Mouse (Mus musculus): Measurements from ENCODE around the gene Herc3. TPM values are rescaled to one million over a fixed set of nuclear protein-coding genes. Genes with fewer than 3 reads are reported as not detected.

The Herc3 gene
- polyA plus RNA-seq, 1 experiment from 2014 or later: 2.9 TPM

- H3K4me2 ChIP-seq: no peak overlapping the region
- no peak overlapping the region for H3K4me3 ChIP-seq (replicated peaks)
- H3K36me3 ChIP-seq (replicated peaks): no peaks in the 10 kb centered on the region
- H3K9ac ChIP-seq: no peak overlapping the region
- H3K27me3 ChIP-seq: no peaks in the 10 kb centered on the region
- H3K4me1 ChIP-seq (replicated peaks): no peaks in the 10 kb centered on the region
- no peak for ATAC-seq (ENCODE audit: insufficient read depth)
- H3K9me3 ChIP-seq (replicated peaks): no peaks in the 10 kb centered on the region
- no peak overlapping the region for H3K27ac ChIP-seq (replicated peaks)
- 64% methylated on average over 6 of the region's 6 CpGs for WGBS (ENCODE audit: insufficient replicate concordance)
Measured at GRCm38 (mm10) chr6:58920735-58921134, 89.5 kb downstream of the Herc3 start.

- Histone ChIP-seq H3K4me1 (replicated peaks) (no peaks in the 10 kb centered on the region), H3K4me3 (replicated peaks) (no peak overlapping the region), H3K36me3 (replicated peaks) (no peaks in the 10 kb centered on the region), H3K27me3 (no peaks in the 10 kb centered on the region), H3K9ac (no peak overlapping the region), H3K27ac (replicated peaks) (no peak overlapping the region), H3K9me3 (replicated peaks) (no peaks in the 10 kb centered on the region), H3K4me2 (no peak overlapping the region)
- ATAC-seq (ENCODE audit: insufficient read depth): no peak
- 44% methylated on average over 3 of the region's 3 CpGs for WGBS (ENCODE audit: insufficient replicate concordance)
Measured at GRCm38 (mm10) chr6:58921623-58922022, 90.4 kb downstream of the Herc3 start.

- Histone ChIP-seq H3K9me3 (replicated peaks) (no peaks in the 10 kb centered on the region), H3K4me1 (replicated peaks) (no peaks in the 10 kb centered on the region), H3K27ac (replicated peaks) (no peak overlapping the region), H3K4me3 (replicated peaks) (no peak overlapping the region), H3K9ac (no peak overlapping the region), H3K36me3 (replicated peaks) (no peaks in the 10 kb centered on the region), H3K4me2 (no peak overlapping the region), H3K27me3 (no peaks in the 10 kb centered on the region)
- WGBS (ENCODE audit: insufficient replicate concordance): 66% methylated on average over 5 of the region's 5 CpGs
- ATAC-seq (ENCODE audit: insufficient read depth): no peak
Measured at GRCm38 (mm10) chr6:58922511-58922910, 91.2 kb downstream of the Herc3 start.

- H3K36me3 ChIP-seq (replicated peaks): no peaks in the 10 kb centered on the region
- H3K4me3 ChIP-seq (replicated peaks): no peak overlapping the region
- H3K27me3 ChIP-seq: no peaks in the 10 kb centered on the region
- 54% methylated on average over 2 of the region's 2 CpGs for WGBS (ENCODE audit: insufficient replicate concordance)
- ATAC-seq (ENCODE audit: insufficient read depth): no peak
- no peaks in the 10 kb centered on the region for H3K4me1 ChIP-seq (replicated peaks)
- no peaks in the 10 kb centered on the region for H3K9me3 ChIP-seq (replicated peaks)
- no peak overlapping the region for H3K4me2 ChIP-seq
- H3K27ac ChIP-seq (replicated peaks): no peak overlapping the region
- H3K9ac ChIP-seq: no peak overlapping the region
Measured at GRCm38 (mm10) chr6:58927881-58928280, 96.6 kb downstream of the Herc3 start.

- Histone ChIP-seq H3K27me3 (no peaks in the 10 kb centered on the region), H3K4me3 (replicated peaks) (no peak overlapping the region), H3K9ac (no peak overlapping the region), H3K4me2 (no peak overlapping the region), H3K27ac (replicated peaks) (no peak overlapping the region), H3K36me3 (replicated peaks) (no peaks in the 10 kb centered on the region), H3K4me1 (replicated peaks) (no peaks in the 10 kb centered on the region), H3K9me3 (replicated peaks) (no peaks in the 10 kb centered on the region)
- 73% methylated on average over 9 of the region's 9 CpGs for WGBS (ENCODE audit: insufficient replicate concordance)
- no peak for ATAC-seq (ENCODE audit: insufficient read depth)
Measured at GRCm38 (mm10) chr6:58929911-58930431, 98.7 kb downstream of the Herc3 start.

GRCm38 (mm10) chr6:58931149-58931548, 99.9 kb downstream of the Herc3 start:
- ATAC-seq (ENCODE audit: insufficient read depth): no peak
- Histone ChIP-seq H3K4me1 (replicated peaks) (no peaks in the 10 kb centered on the region), H3K4me3 (replicated peaks) (no peak overlapping the region), H3K4me2 (no peak overlapping the region), H3K9ac (no peak overlapping the region), H3K36me3 (replicated peaks) (no peaks in the 10 kb centered on the region), H3K27me3 (no peaks in the 10 kb centered on the region), H3K9me3 (replicated peaks) (no peaks in the 10 kb centered on the region), H3K27ac (replicated peaks) (no peak overlapping the region)
- WGBS (ENCODE audit: insufficient replicate concordance): 61% methylated on average over 4 of the region's 4 CpGs

- Histone ChIP-seq H3K9me3 (replicated peaks) (no peaks in the 10 kb centered on the region), H3K4me2 (no peak overlapping the region)
- ATAC-seq (ENCODE audit: insufficient read depth): no peak
Measured at GRCm38 (mm10) chr6:58932515-58933188, 101.4 kb downstream of the Herc3 start.

GRCm38 (mm10) chr6:58933189-58933913, 102.1 kb downstream of the Herc3 start:
- no peak overlapping the region for H3K27ac ChIP-seq (replicated peaks)
- no peaks in the 10 kb centered on the region for H3K4me1 ChIP-seq (replicated peaks)
- no peak overlapping the region for H3K4me2 ChIP-seq
- ATAC-seq (ENCODE audit: insufficient read depth): no peak
- H3K9me3 ChIP-seq (replicated peaks): no peaks in the 10 kb centered on the region
- H3K36me3 ChIP-seq (replicated peaks): no peaks in the 10 kb centered on the region
- H3K9ac ChIP-seq: no peak overlapping the region
- H3K4me3 ChIP-seq (replicated peaks): no peak overlapping the region
- no peaks in the 10 kb centered on the region for H3K27me3 ChIP-seq
- 47% methylated on average over 6 of the region's 6 CpGs for WGBS (ENCODE audit: insufficient replicate concordance)

More at GRCm38 (mm10) chr6:58932515-58933188, 101.4 kb downstream of the Herc3 start:
- Histone ChIP-seq H3K36me3 (replicated peaks) (no peaks in the 10 kb centered on the region), H3K4me1 (replicated peaks) (no peaks in the 10 kb centered on the region), H3K27me3 (no peaks in the 10 kb centered on the region), H3K4me3 (replicated peaks) (no peak overlapping the region), H3K27ac (replicated peaks) (no peak overlapping the region), H3K9ac (no peak overlapping the region)
- 73% methylated on average over 12 of the region's 12 CpGs for WGBS (ENCODE audit: insufficient replicate concordance)

- Histone ChIP-seq H3K9ac (no peak overlapping the region), H3K36me3 (replicated peaks) (no peaks in the 10 kb centered on the region), H3K9me3 (replicated peaks) (no peaks in the 10 kb centered on the region), H3K4me2 (no peak overlapping the region), H3K4me1 (replicated peaks) (no peaks in the 10 kb centered on the region), H3K27ac (replicated peaks) (no peak overlapping the region), H3K4me3 (replicated peaks) (no peak overlapping the region), H3K27me3 (no peaks in the 10 kb centered on the region)
- no peak for ATAC-seq (ENCODE audit: insufficient read depth)
- 61% methylated on average over 4 of the region's 4 CpGs for WGBS (ENCODE audit: insufficient replicate concordance)
Measured at GRCm38 (mm10) chr6:58934144-58934543, 102.9 kb downstream of the Herc3 start.

- Histone ChIP-seq H3K36me3 (replicated peaks) (no peaks in the 10 kb centered on the region), H3K4me3 (replicated peaks) (no peak overlapping the region), H3K9me3 (replicated peaks) (no peaks in the 10 kb centered on the region), H3K9ac (no peak overlapping the region), H3K27me3 (no peaks in the 10 kb centered on the region), H3K27ac (replicated peaks) (no peak overlapping the region), H3K4me1 (replicated peaks) (no peaks in the 10 kb centered on the region), H3K4me2 (no peak overlapping the region)
- no peak for ATAC-seq (ENCODE audit: insufficient read depth)
Measured at GRCm38 (mm10) chr6:58937726-58938125, 106.5 kb downstream of the Herc3 start.

- no peak for ATAC-seq (ENCODE audit: insufficient read depth)
- no peak overlapping the region for H3K27ac ChIP-seq (replicated peaks)
- no peak overlapping the region for H3K4me2 ChIP-seq
- H3K9me3 ChIP-seq (replicated peaks): no peaks in the 10 kb centered on the region
- H3K27me3 ChIP-seq: no peaks in the 10 kb centered on the region
- no peaks in the 10 kb centered on the region for H3K4me1 ChIP-seq (replicated peaks)
- no peaks in the 10 kb centered on the region for H3K36me3 ChIP-seq (replicated peaks)
- WGBS (ENCODE audit: insufficient replicate concordance): 79% methylated on average over 2 of the region's 2 CpGs
- H3K9ac ChIP-seq: no peak overlapping the region
- H3K4me3 ChIP-seq (replicated peaks): no peak overlapping the region
Measured at GRCm38 (mm10) chr6:58942276-58942675, 111.0 kb downstream of the Herc3 start.
